ENCODE assay signal across 8 mouse cellular contexts in the genomic region with DNA sequence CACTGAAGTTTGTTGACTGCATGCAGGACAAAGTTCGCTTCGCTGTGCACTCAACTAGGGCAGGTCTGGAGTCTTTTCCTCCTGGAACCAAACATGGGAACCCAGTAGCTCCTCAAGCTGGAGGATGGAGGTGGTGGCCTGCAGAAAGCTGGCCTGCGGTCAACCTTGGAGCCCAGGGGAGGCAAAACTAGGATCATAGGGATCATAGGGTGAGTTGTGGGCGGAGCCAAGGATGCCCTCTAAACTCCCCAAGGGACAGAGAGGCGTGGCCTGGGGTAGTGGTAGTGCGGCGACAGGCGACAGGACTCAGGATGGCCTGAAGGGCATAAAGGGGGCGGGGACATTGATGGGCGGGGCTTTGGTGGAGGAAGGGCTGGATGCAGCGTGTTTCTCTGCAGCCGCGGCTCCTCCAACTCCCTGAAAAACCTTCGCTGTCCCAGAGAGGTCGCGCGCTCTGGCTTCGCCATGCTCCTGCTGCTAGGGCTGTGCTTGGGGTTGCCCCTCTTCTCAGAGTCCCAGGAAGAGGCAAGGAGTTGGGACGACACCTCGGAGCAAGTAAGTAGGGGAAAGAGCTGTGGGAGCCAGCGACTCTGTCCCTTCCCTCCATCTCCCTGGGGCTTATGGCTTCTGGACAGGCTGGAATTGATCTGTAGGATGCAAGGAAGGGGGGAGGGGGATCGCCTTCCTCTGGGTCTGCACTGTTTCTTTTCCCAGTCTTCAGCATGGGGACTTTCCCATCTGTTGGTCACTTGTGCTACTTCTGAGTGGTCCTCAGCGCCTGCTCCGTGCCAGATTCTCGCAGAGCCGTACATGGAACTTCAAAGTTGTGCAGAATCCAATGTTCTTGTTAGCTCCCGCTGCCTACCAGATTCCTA. TPM values are rescaled to one million over a fixed set of nuclear protein-coding genes. Genes with fewer than 3 reads are reported as not detected.
DNase-seq lines count a peak whose midpoint lies in the region; ATAC-seq lines count a peak whose summit lies in the region.

A gene (plus strand): TSS at position 371 of the 875 bp plus-strand sequence.

- peaks cover 33% of the 10 kb centered on the region for H3K4me1 ChIP-seq in liver, embryonic 13.5 days (replicated peaks)

- H3K9me3 ChIP-seq in liver, embryonic 13.5 days (replicated peaks): no peaks in the 10 kb centered on the region

- H3K9ac ChIP-seq in liver, embryonic 13.5 days: peak within 1 kb of the TSS; percentile 53

- H3K4me3 ChIP-seq in liver, embryonic 13.5 days (replicated peaks): peak within 1 kb of the TSS; percentile 60

- peak within 1 kb of the TSS; percentile 27; the same call in 1 of the 2 replicates for H3K27ac ChIP-seq in liver, embryonic 13.5 days

- no peak for DNase-seq in layer of hippocampus, adult 18-20 months (ENCODE audit: low spot score in 2 of 2)
- no peak for DNase-seq in layer of hippocampus, adult 9-10 months (ENCODE audit: low spot score)
- peak; percentile 84 for DNase-seq in embryo, embryonic 11 days
- peak; percentile 28 to 41 for DNase-seq in heart, adult 9 months (ENCODE audit: low spot score in 2 of 2)
- DNase-seq in kidney, adult 8-10 months: peak; percentile 52 to 61
- peak; percentile 50 for DNase-seq in liver, embryonic 13.5 days
- DNase-seq in neural tube, embryonic 10.5 days (ENCODE audit: extremely low spot score, low spot score): peak; percentile 69
- DNase-seq in thymus, postnatal 0 days (ENCODE audit: low spot score): peak; percentile 60

- H3K4me2 ChIP-seq in liver, embryonic 13.5 days: peak within 1 kb of the TSS; percentile 78

- 3% methylated on average over 27 of the region's 27 CpGs for WGBS in liver, embryonic 13.5 days (ENCODE audit: insufficient replicate concordance)

- ATAC-seq in liver, embryonic 13.5 days (ENCODE audit: low read depth): peak; percentile 89

- H3K36me3 ChIP-seq in liver, embryonic 13.5 days: no peaks in the 10 kb centered on the region

- no peaks in the 10 kb centered on the region for H3K27me3 ChIP-seq in liver, embryonic 13.5 days

RNA-seq across cellular contexts. Expression of the gene that starts here (rescaled TPM):
- 10 to 100 TPM; 11.4 to 12.2 TPM for total RNA-seq in layer of hippocampus, adult 18-20 months (2021)
- polyA plus RNA-seq in liver, embryonic 13.5 days (2015; fragmentation: Nextera tagmentation; extraction: Ambion mirVana): 3.5 and 4.4 TPM in 2 replicates
- polyA plus RNA-seq in thymus, postnatal 0 days (2015; fragmentation: Nextera tagmentation; extraction: Ambion mirVana): 3.4 and 3.6 TPM in 2 replicates

Comparison
In these comparisons a context has a peak if more than half of its experiments do, and no peak if none do; other contexts are left out.
1. DNase-seq: peak in embryo, embryonic 11 days (single experiment), heart, adult 9 months (2 of 2), kidney, adult 8-10 months (2 of 2), liver, embryonic 13.5 days (single experiment), neural tube, embryonic 10.5 days (single experiment) and thymus, postnatal 0 days (single experiment); none in layer of hippocampus, adult 18-20 months (0 of 2) and layer of hippocampus, adult 9-10 months (single experiment).